Mouse (Mus musculus) myocyte (in vitro differentiated cells): ENCODE measurements around the gene Aff1. TPM values are rescaled to one million over a fixed set of nuclear protein-coding genes. Genes with fewer than 3 reads are reported as not detected.

Source experiments
- H3K27me3 ChIP-seq: one replicate; pipeline ENCODE4 v1.6.1; 2011; ENCODE audit not compliant: control insufficient read depth, insufficient read depth, insufficient read length
- H3K36me3 ChIP-seq: one replicate; pipeline ENCODE4 v1.6.1; 2011; ENCODE audit not compliant: control insufficient read depth, insufficient read depth
- H3K4me2 ChIP-seq: one replicate; pipeline ENCODE4 v1.6.1; 2011; ENCODE audit warnings: low read depth, control low read depth
- H3K4me3 ChIP-seq: one replicate; pipeline ENCODE4 v1.5.1; 2011; ENCODE audit warnings: mild to moderate bottlenecking, control low read depth, moderate library complexity
- H3K79me2 ChIP-seq: one replicate; pipeline ENCODE4 v1.6.1; 2011; ENCODE audit not compliant: control insufficient read depth, insufficient read depth
- H3ac ChIP-seq: one replicate; pipeline ENCODE4 v1.6.1; 2011; ENCODE audit not compliant: control insufficient read depth, insufficient read length
- CEBPB ChIP-seq: IDR thresholded peaks from 2 replicates; pipeline ENCODE4 v1.6.1; 2011; ENCODE audit warnings: mild to moderate bottlenecking, moderate library complexity; ENCODE audit not compliant: poor library complexity, insufficient read depth, severe bottlenecking
- E2F4 ChIP-seq: IDR thresholded peaks from one replicate; pipeline ENCODE4 v1.6.1; 2011; ENCODE audit warnings: mild to moderate bottlenecking, control low read depth, moderate library complexity; ENCODE audit not compliant: insufficient read depth
- MAX ChIP-seq: IDR thresholded peaks from one replicate; pipeline ENCODE4 v1.6.1; 2011; ENCODE audit warnings: low read depth, mild to moderate bottlenecking, control low read depth
- MYOD1 ChIP-seq, 3 experiments: IDR thresholded peaks; one replicate each; pipeline ENCODE4 v1.6.1; 2011; ENCODE audit warnings: control low read depth in 2 of 3, low read depth in 2 of 3, mild to moderate bottlenecking in 2 of 3, moderate library complexity in 1 of 3; ENCODE audit not compliant: insufficient read length in 2 of 3, control insufficient read depth in 1 of 3
- MYOG ChIP-seq, 3 experiments: IDR thresholded peaks; one replicate each; pipeline ENCODE4 v1.6.1; 2011; ENCODE audit warnings: control low read depth in 2 of 3, low read depth in 2 of 3, mild to moderate bottlenecking in 2 of 3; ENCODE audit not compliant: insufficient read length in 2 of 3, control insufficient read depth in 1 of 3, insufficient read depth in 1 of 3
- POLR2A ChIP-seq: IDR thresholded peaks from one replicate; pipeline ENCODE4 v1.6.1; 2011; ENCODE audit warnings: low read depth, mild to moderate bottlenecking, control low read depth, moderate library complexity; ENCODE audit not compliant: insufficient read length
- POLR2AphosphoS2 ChIP-seq: IDR thresholded peaks from one replicate; pipeline ENCODE4 v1.6.1; 2011; ENCODE audit warnings: low read depth, control low read depth; ENCODE audit not compliant: insufficient read length
- REST ChIP-seq: IDR thresholded peaks from one replicate; pipeline ENCODE4 v1.6.1; 2011; ENCODE audit warnings: mild to moderate bottlenecking, control low read depth, moderate library complexity; ENCODE audit not compliant: insufficient read depth, insufficient read length
- SRF ChIP-seq: IDR thresholded peaks from one replicate; pipeline ENCODE4 v1.6.1; 2011; ENCODE audit warnings: low read depth; ENCODE audit not compliant: control insufficient read depth, insufficient read length
- TCF12 ChIP-seq: IDR thresholded peaks from one replicate; pipeline ENCODE4 v1.6.1; 2011; ENCODE audit warnings: mild to moderate bottlenecking, control low read depth; ENCODE audit not compliant: poor library complexity, insufficient read depth, severe bottlenecking
- TCF3 ChIP-seq: IDR thresholded peaks from one replicate; pipeline ENCODE4 v1.6.1; 2011; ENCODE audit warnings: low read depth, control low read depth; ENCODE audit not compliant: insufficient read length
- USF1 ChIP-seq: IDR thresholded peaks from one replicate; pipeline ENCODE4 v1.6.1; 2011; ENCODE audit warnings: low read depth, mild to moderate bottlenecking, control low read depth, moderate library complexity
- polyA plus RNA-seq: library from polyadenylated mRNA; unstranded; fragments of >200 nt; fragmentation: generic; extraction: Trizol; gene quantifications from one replicate; pipeline ENCODE4 v1.2.1, GENCODE M21; 2012; ENCODE audit warnings: missing spikeins

Aff1 gene
- polyA plus RNA-seq, 1 experiment = 16.4 TPM

GRCm38 (mm10) chr5:103744531-103744930 lies 52.4 kb downstream of the Aff1 start:
- H3K4me3 ChIP-seq = no peak overlapping the region
- H3K79me2 ChIP-seq = no peaks in the 10 kb centered on the region
- no peaks in the 10 kb centered on the region for H3K27me3 ChIP-seq
- H3ac ChIP-seq = no peak overlapping the region
- H3K36me3 ChIP-seq = no peaks in the 10 kb centered on the region
- TF ChIP-seq USF1 = no peak
- TF ChIP-seq MYOG (IDR thresholded peaks at IDR 0.05; ENCODE audit: control insufficient read depth in 1 of 3, insufficient read depth in 1 of 3, insufficient read length in 2 of 3, low read depth in 2 of 3) = no peak
- no peak for TF ChIP-seq TCF12
- no peak for TF ChIP-seq CEBPB
- no peak for TF ChIP-seq REST
- no peak for TF ChIP-seq TCF3
- TF ChIP-seq POLR2AphosphoS2 = no peak
- no peak for TF ChIP-seq SRF
- TF ChIP-seq MYOD1 (IDR thresholded peaks at IDR 0.05; ENCODE audit: control insufficient read depth in 1 of 3, insufficient read length in 2 of 3, low read depth in 2 of 3) = no peak
- TF ChIP-seq MAX = no peak
- TF ChIP-seq E2F4 = no peak
- TF ChIP-seq POLR2A = no peak
- H3K4me2 ChIP-seq = no peak overlapping the region

- no peak overlapping the region for H3K4me3 ChIP-seq
- TF ChIP-seq SRF (no peak), E2F4 (no peak), CEBPB (no peak), TCF12 (no peak), USF1 (no peak), POLR2AphosphoS2 (no peak), TCF3 (no peak), MAX (no peak), POLR2A (no peak), REST (no peak)
- H3K27me3 ChIP-seq = no peaks in the 10 kb centered on the region
- H3ac ChIP-seq = no peak overlapping the region
- peaks cover 3% of the 10 kb centered on the region for H3K79me2 ChIP-seq
- H3K4me2 ChIP-seq = no peak overlapping the region
- H3K36me3 ChIP-seq = no peaks in the 10 kb centered on the region
Observed at GRCm38 (mm10) chr5:103745635-103746034, 53.5 kb downstream of the Aff1 start.

- H3K4me3 ChIP-seq = no peak overlapping the region
- H3K79me2 ChIP-seq = peaks cover 6% of the 10 kb centered on the region
- H3ac ChIP-seq = no peak overlapping the region
- H3K36me3 ChIP-seq = no peaks in the 10 kb centered on the region
- TF ChIP-seq REST = no peak
- TF ChIP-seq TCF12 = no peak
- TF ChIP-seq TCF3 = no peak
- TF ChIP-seq SRF = no peak
- no peak for TF ChIP-seq E2F4
- TF ChIP-seq MYOG (IDR thresholded peaks at IDR 0.05; ENCODE audit: control insufficient read depth in 1 of 3, insufficient read depth in 1 of 3, insufficient read length in 2 of 3, low read depth in 2 of 3) = no peak
- no peak for TF ChIP-seq MAX
- H3K27me3 ChIP-seq = no peaks in the 10 kb centered on the region
- no peak overlapping the region for H3K4me2 ChIP-seq
Observed at GRCm38 (mm10) chr5:103746561-103747085, 54.4 kb downstream of the Aff1 start.

GRCm38 (mm10) chr5:103747098-103747497 lies 54.9 kb downstream of the Aff1 start:
- no peaks in the 10 kb centered on the region for H3K36me3 ChIP-seq
- TF ChIP-seq TCF12 (no peak), POLR2A (no peak), SRF (no peak), TCF3 (no peak), E2F4 (no peak), USF1 (no peak), REST (no peak), MAX (no peak), MYOG (IDR thresholded peaks at IDR 0.05; ENCODE audit: control insufficient read depth in 1 of 3, insufficient read depth in 1 of 3, insufficient read length in 2 of 3, low read depth in 2 of 3) (no peak), POLR2AphosphoS2 (no peak), CEBPB (no peak), MYOD1 (IDR thresholded peaks at IDR 0.05; ENCODE audit: control insufficient read depth in 1 of 3, insufficient read length in 2 of 3, low read depth in 2 of 3) (no peak)
- no peak overlapping the region for H3K4me3 ChIP-seq
- peaks cover 6% of the 10 kb centered on the region for H3K79me2 ChIP-seq
- H3K4me2 ChIP-seq = no peak overlapping the region
- H3ac ChIP-seq = no peak overlapping the region
- H3K27me3 ChIP-seq = no peaks in the 10 kb centered on the region

GRCm38 (mm10) chr5:103748343-103748742 lies 56.2 kb downstream of the Aff1 start:
- H3K79me2 ChIP-seq = peaks cover 6% of the 10 kb centered on the region
- H3K4me3 ChIP-seq = no peak overlapping the region
- TF ChIP-seq MYOD1 (IDR thresholded peaks at IDR 0.05; ENCODE audit: control insufficient read depth in 1 of 3, insufficient read length in 2 of 3, low read depth in 2 of 3) (no peak), CEBPB (no peak), SRF (no peak)
- no peaks in the 10 kb centered on the region for H3K27me3 ChIP-seq
- no peak overlapping the region for H3K4me2 ChIP-seq
- no peak overlapping the region for H3ac ChIP-seq
- H3K36me3 ChIP-seq = no peaks in the 10 kb centered on the region
